Mouse (Mus musculus) stomach, embryonic 15.5 days (tissue): ENCODE measurements around the gene Prkch. TPM values are rescaled to one million over a fixed set of nuclear protein-coding genes. Genes with fewer than 3 reads are reported as not detected.
"Not testable (repeated sequence)": the region's sequence is repeated elsewhere in the genome, so short reads cannot be mapped to it uniquely, and the experiment has no call there.

Source experiments
- ATAC-seq: fragments of 200-750 bp; cut with Nextera tagmentation; 2 replicates; pipeline ENCODE4 v1.8.0; 2017; ENCODE audit warnings: low read depth, moderate number of reproducible peaks, moderate TSS enrichment; ENCODE audit not compliant: insufficient read depth, low FRiP score
- H3K27ac ChIP-seq: fragments of 300-500 bp; sonication (generic); 2 replicates; pipeline ENCODE4 v1.5.1; 2015; ENCODE audit warnings: mild to moderate bottlenecking, inconsistent platforms
- H3K27me3 ChIP-seq: fragments of 300-500 bp; sonication (generic); replicated peaks from 2 replicates; pipeline ENCODE4 v1.6.1; 2015; ENCODE audit warnings: inconsistent platforms
- H3K36me3 ChIP-seq: fragments of 300-500 bp; sonication (generic); 2 replicates; pipeline ENCODE4 v1.6.1; 2015; ENCODE audit warnings: inconsistent platforms
- H3K4me1 ChIP-seq: fragments of 300-500 bp; sonication (generic); 2 replicates; pipeline ENCODE4 v1.6.1; 2015; ENCODE audit warnings: inconsistent platforms
- H3K4me2 ChIP-seq: fragments of 300-500 bp; sonication (generic); 2 replicates; pipeline ENCODE4 v1.6.1; 2015; ENCODE audit warnings: mild to moderate bottlenecking, inconsistent platforms
- H3K4me3 ChIP-seq: fragments of 300-500 bp; sonication (generic); replicated peaks from 2 replicates; pipeline ENCODE4 v1.5.1; 2015; ENCODE audit warnings: inconsistent platforms
- H3K9ac ChIP-seq: fragments of 300-500 bp; sonication (generic); 2 replicates; pipeline ENCODE4 v1.6.1; 2015; ENCODE audit warnings: inconsistent platforms
- H3K9me3 ChIP-seq: fragments of 300-500 bp; sonication (generic); 2 replicates; pipeline ENCODE4 v1.6.1; 2016; ENCODE audit warnings: inconsistent platforms
- WGBS: fragments of 180-500 bp; shearing (Covaris S2); methylation state at CpG from one replicate; pipeline ENCODE4 v1.1.7; 2015; 5-methylcytosine and 5-hydroxymethylcytosine counted together
- polyA plus RNA-seq: library from polyadenylated mRNA; unstranded; fragments of >200 nt; fragmentation: Nextera tagmentation; extraction: Ambion mirVana; gene quantifications from 2 replicates; pipeline ENCODE4 v1.2.1, GENCODE M21; 2015

The Prkch gene
- polyA plus RNA-seq, result 11.2 and 11.9 TPM in 2 replicates

DNA sequence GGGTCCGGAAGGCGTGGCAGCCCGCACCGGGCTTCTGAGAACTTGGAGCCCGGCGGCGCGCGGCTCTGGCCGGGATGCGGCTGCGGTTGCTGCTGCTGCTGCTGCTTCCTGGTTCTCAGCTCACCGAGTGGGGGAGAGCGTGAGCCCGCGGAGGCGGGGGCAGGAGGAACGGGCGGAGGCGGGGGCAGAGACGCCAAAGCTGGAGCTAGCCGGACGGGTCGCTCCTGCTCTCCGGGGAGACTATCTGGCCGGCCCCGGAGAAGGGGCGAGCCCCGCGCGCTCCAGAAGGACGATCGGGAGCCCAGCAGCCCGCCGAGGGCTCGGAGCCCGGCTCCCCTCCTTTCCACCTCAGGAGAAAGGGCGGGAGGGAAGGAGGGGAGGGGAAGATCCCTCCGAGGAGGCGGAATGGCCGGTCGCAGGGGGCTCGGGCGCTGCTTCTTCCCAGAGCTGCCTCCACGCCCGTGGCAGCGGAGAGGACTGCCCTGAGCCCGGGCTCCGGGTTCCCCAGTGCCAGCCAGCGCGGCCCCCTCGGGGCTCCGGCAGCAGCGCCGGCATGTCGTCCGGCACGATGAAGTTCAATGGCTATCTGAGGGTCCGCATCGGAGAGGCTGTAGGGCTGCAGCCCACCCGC, at the start of gene Prkch:
Prkch (plus strand) TSS at position 187 of the 631 bp plus-strand sequence.
- H3K4me1 ChIP-seq, result peaks cover 6% of the 10 kb centered on the region; the same call in 1 of the 2 replicates
- under 1% methylated on average over 53 of the region's 61 CpGs for WGBS

GRCm38 (mm10) chr12:73537499-73538138, 47.0 kb upstream of the Prkch start:
- peak; percentile 49; the same call in 1 of the 2 replicates for ATAC-seq
- no peak overlapping the region for H3K9ac ChIP-seq

More for the DNA sequence above, at the start of gene Prkch:
- Histone ChIP-seq H3K9me3 (no peaks in the 10 kb centered on the region), H3K36me3 (no peaks in the 10 kb centered on the region), H3K27ac (peak within 1 kb of the TSS; percentile 81), H3K27me3 (peaks cover 8% of the 10 kb centered on the region; the same call in 1 of the 2 replicates), H3K9ac (peak within 1 kb of the TSS; percentile 76), H3K4me2 (peak within 1 kb of the TSS; percentile 91), H3K4me3 (peak within 1 kb of the TSS; percentile 78)
- peak; percentile 87 for ATAC-seq

DNA sequence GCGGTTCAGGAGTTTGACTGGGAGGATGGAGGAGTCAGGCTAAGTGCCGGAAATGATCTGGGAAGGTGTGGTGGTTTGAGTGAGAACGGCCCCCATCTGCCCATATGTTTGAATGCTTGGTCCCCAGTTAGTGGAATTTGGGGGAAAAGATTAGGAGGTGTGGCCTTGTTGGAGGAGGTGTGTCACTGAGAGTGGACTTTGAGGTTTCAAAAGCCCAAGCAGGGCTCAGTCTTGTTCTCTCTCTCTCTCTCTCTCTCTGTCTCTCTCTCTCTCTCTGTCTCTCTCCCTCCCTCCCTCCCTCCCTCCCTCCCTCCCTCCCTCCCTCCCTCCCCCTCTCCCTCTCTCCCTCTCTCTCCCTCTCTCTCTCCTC, 46.5 kb upstream of the Prkch start:
- H3K9me3 ChIP-seq, H3K4me1 ChIP-seq, H3K27me3 ChIP-seq, ATAC-seq, H3K9ac ChIP-seq, H3K36me3 ChIP-seq, H3K27ac ChIP-seq: not testable (repeated sequence)
- peak overlapping the region; percentile 26; the same call in 1 of the 2 replicates for H3K4me3 ChIP-seq
- 41% methylated on average over 3 of the region's 3 CpGs for WGBS
- peak overlapping the region; percentile 38 for H3K4me2 ChIP-seq

More at GRCm38 (mm10) chr12:73537499-73538138, 47.0 kb upstream of the Prkch start:
- Histone ChIP-seq H3K27me3 (no peaks in the 10 kb centered on the region), H3K4me3 (peak overlapping the region; percentile 26; the same call in 1 of the 2 replicates), H3K4me1 (0 out of 2 replicates have a peak, but pooled peaks cover 3% of the 10 kb centered on the region), H3K36me3 (no peaks in the 10 kb centered on the region), H3K4me2 (peak overlapping the region; percentile 38), H3K27ac (no peak overlapping the region), H3K9me3 (no peaks in the 10 kb centered on the region)
- WGBS, result 34% methylated on average over 17 of the region's 17 CpGs

GRCm38 (mm10) chr12:73539151-73539550, 45.4 kb upstream of the Prkch start:
- H3K4me3 ChIP-seq, result no peak overlapping the region
- no peaks in the 10 kb centered on the region for H3K36me3 ChIP-seq
- 17% methylated on average over 2 of the region's 2 CpGs for WGBS
- H3K9ac ChIP-seq, result no peak overlapping the region
- no peak for ATAC-seq
- no peak overlapping the region for H3K4me2 ChIP-seq
- H3K27me3 ChIP-seq, result peaks cover under 1% of the 10 kb centered on the region; the same call in 1 of the 2 replicates
- no peak overlapping the region for H3K27ac ChIP-seq
- H3K9me3 ChIP-seq, result no peaks in the 10 kb centered on the region
- 0 out of 2 replicates have a peak, but pooled peaks cover 3% of the 10 kb centered on the region for H3K4me1 ChIP-seq

DNA sequence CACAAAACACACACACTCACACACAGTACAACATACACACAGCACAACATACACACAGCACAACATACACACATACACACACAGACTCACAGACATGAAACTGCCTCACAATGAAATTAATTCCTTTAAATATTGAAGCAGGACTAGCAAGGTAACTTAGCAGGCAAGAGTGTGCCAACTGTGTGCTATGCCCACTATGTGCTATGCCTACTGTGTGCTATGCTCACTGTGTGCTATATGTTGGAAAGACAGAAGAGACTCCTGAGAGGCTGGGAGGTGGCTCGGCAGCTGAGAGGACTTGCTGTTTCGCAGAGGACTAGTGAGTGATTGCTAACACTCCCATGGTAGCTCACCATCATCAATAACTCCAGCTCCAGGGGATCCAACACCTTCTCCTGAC, 44.2 kb upstream of the Prkch start:
- no peak for ATAC-seq
- WGBS, result 80% methylated on average over 2 of the region's 2 CpGs
- Histone ChIP-seq H3K27ac (no peak overlapping the region), H3K4me2 (no peak overlapping the region), H3K4me3 (no peak overlapping the region), H3K9me3 (no peaks in the 10 kb centered on the region), H3K36me3 (no peaks in the 10 kb centered on the region), H3K4me1 (0 out of 2 replicates have a peak, but pooled peaks cover 5% of the 10 kb centered on the region), H3K9ac (no peak overlapping the region), H3K27me3 (peaks cover 13% of the 10 kb centered on the region)

GRCm38 (mm10) chr12:73543191-73543590, 41.4 kb upstream of the Prkch start:
- no peak overlapping the region for H3K27ac ChIP-seq
- H3K4me3 ChIP-seq, result no peak overlapping the region
- no peaks in the 10 kb centered on the region for H3K9me3 ChIP-seq
- no peak overlapping the region for H3K9ac ChIP-seq
- H3K4me1 ChIP-seq, result 0 out of 2 replicates have a peak, but pooled peaks cover 5% of the 10 kb centered on the region
- no peak overlapping the region for H3K4me2 ChIP-seq
- ATAC-seq, result no peak
- H3K27me3 ChIP-seq, result peaks cover 37% of the 10 kb centered on the region
- whole genome bisulfite sequencing, result 72% methylated on average over 5 of the region's 5 CpGs
- H3K36me3 ChIP-seq, result no peaks in the 10 kb centered on the region

DNA sequence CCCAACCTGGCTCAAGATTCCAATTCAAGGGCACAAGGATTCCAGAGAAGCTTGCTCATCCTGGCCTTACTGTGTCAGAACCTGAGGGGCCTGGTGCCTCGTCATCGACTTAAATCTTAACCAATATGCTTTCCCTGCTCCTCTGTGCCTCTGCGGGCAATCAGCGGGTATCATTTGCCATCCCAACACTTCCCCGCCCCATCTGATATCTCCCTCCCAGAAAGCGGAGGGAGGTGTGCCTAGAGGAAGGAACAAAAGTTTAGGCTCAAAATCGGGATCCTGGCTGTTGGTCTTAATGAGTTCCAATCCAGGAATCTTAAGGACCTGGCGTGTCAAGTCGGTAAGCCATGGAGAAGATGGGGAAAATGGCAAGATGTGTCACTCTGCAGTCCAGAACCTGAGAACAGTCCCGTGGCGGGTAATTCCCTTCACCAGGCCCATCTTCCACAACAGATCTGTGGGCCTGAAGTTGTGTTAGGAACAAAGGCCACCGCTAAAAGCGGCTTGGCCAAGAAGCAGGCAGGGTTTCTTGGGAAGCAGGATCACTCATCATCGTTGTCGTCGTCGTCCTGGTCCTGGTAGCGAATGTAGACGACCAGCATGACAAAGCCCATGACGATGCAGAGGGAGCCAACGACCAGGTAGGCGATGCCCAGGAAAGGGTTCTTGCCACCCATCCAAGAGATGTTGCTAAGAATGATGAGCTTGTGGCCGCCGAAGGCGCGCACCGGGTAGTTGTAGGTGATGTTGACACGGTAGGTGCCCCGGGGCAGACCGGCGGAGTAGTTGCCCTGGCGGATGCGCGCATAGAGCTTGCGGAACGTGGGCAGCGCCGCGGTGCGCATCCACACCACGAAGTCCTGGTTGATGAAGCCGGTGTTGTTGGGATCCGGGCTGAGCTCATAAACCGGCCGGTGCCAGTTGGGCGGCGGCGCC, 39.6 kb upstream of the Prkch start:
- H3K4me3 ChIP-seq, result peak overlapping the region; percentile 53
- WGBS, result 14% methylated on average over 48 of the region's 48 CpGs
- H3K9ac ChIP-seq, result no peak overlapping the region
- H3K27me3 ChIP-seq, result peaks cover 46% of the 10 kb centered on the region
- no peak for ATAC-seq
- peak overlapping the region; percentile 81 for H3K4me2 ChIP-seq
- 0 out of 2 replicates have a peak overlapping the region, but pooled peaks have one; percentile 75 for H3K27ac ChIP-seq
- 0 out of 2 replicates have a peak, but pooled peaks cover 8% of the 10 kb centered on the region for H3K4me1 ChIP-seq
- H3K36me3 ChIP-seq, result no peaks in the 10 kb centered on the region
- no peaks in the 10 kb centered on the region for H3K9me3 ChIP-seq

DNA sequence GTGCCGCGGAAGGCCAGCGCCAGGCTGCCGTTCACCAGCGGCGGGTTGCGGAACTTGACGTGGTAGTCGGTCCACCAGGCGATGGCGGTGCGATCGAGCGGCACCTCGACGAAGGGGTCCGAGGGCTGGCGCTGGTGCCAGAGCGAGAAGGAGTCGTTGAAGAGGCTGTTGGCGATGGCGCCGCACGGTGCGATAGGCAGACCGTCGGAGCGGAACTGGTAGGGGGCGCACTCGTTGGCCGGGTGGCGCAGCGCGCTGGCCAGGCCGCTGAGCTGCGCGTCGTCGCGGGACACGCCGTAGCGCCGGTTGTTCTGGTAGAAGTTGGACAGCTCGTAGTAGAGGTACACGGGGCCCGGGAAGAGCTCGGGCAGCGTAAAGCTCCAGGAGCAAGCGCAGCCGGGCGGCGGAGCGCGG, 38.9 kb upstream of the Prkch start:
- peak overlapping the region; percentile 81 for H3K4me2 ChIP-seq
- H3K27me3 ChIP-seq, result peaks cover 51% of the 10 kb centered on the region
- H3K36me3 ChIP-seq, result no peaks in the 10 kb centered on the region
- peak; percentile 7; the same call in 1 of the 2 replicates for ATAC-seq
- H3K9ac ChIP-seq, result peak overlapping the region; percentile 38; the same call in 1 of the 2 replicates
- 1% methylated on average over 53 of the region's 55 CpGs for WGBS
- peak overlapping the region; percentile 75 for H3K27ac ChIP-seq
- H3K4me1 ChIP-seq, result 0 out of 2 replicates have a peak, but pooled peaks cover 8% of the 10 kb centered on the region
- no peaks in the 10 kb centered on the region for H3K9me3 ChIP-seq
- H3K4me3 ChIP-seq, result peak overlapping the region; percentile 53

DNA sequence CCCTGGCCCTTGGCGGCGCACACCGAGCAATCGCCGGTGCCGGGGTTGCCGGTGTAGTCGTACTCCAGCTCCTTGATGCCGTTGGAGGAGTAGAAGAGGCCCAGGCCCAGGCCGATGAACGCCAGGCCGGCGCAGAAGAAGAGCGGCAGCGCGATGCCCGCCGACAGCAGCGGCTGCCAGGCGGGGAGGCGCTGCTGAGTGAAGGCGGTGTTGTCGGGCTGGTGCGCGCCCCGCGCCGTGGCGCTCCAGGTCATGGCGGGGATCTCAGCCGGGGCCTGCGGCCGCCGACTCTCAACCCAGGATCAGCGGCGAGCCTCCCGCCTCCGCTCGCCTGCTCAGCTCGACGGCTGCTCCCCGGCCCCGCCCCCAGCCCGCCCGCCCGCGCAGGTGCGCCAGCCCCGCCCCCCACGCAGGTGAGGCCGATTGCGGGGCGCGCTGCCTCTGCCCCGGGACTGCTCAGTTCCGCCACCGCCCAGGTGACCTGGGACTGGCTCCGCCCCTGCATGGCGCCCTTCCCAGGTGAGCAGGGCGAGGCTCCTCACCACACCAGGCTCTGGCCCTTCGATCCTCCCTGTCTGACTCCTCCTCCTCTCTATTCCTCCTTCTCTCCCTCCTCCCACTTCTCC, 38.4 kb upstream of the Prkch start, which contains the start of gene Tmem30b:
Tmem30b (minus strand) TSS at position 307 of the 626 bp plus-strand sequence.
- Histone ChIP-seq H3K27me3 (peaks cover 51% of the 10 kb centered on the region), H3K27ac (peak within 1 kb of the TSS; percentile 75), H3K9ac (peak within 1 kb of the TSS; percentile 38; the same call in 1 of the 2 replicates), H3K4me3 (peak within 1 kb of the TSS; percentile 53), H3K4me2 (peak within 1 kb of the TSS; percentile 81), H3K9me3 (no peaks in the 10 kb centered on the region), H3K4me1 (0 out of 2 replicates have a peak, but pooled peaks cover 8% of the 10 kb centered on the region), H3K36me3 (no peaks in the 10 kb centered on the region)
- peak; percentile 91 for ATAC-seq
- under 1% methylated on average over 53 of the region's 61 CpGs for WGBS

GRCm38 (mm10) chr12:73547646-73548045, 37.0 kb upstream of the Prkch start:
- Histone ChIP-seq H3K4me2 (no peak overlapping the region), H3K9me3 (no peaks in the 10 kb centered on the region), H3K9ac (no peak overlapping the region), H3K4me3 (no peak overlapping the region), H3K36me3 (no peaks in the 10 kb centered on the region), H3K27me3 (peaks cover 51% of the 10 kb centered on the region), H3K4me1 (0 out of 2 replicates have a peak, but pooled peaks cover 8% of the 10 kb centered on the region), H3K27ac (peak overlapping the region; percentile 18; the same call in 1 of the 2 replicates)
- 31% methylated on average over 10 of the region's 10 CpGs for WGBS
- no peak for ATAC-seq
